Mouse (Mus musculus) midbrain, postnatal 0 days (tissue): ENCODE data around the gene Mipol1. TPM values are rescaled to one million over a fixed set of nuclear protein-coding genes. Genes with fewer than 3 reads are reported as not detected.
"Not testable (repeated sequence)": the region's sequence is repeated elsewhere in the genome, so short reads cannot be mapped to it uniquely, and the experiment has no call there.

Source experiments
- ATAC-seq: fragments of 200-750 bp; cut with Nextera tagmentation; 2 replicates; pipeline ENCODE4 v1.8.0; 2017; ENCODE audit warnings: moderate number of reproducible peaks, mild to moderate bottlenecking, moderate TSS enrichment, moderate library complexity; ENCODE audit not compliant: low FRiP score
- DNase-seq: peaks from one replicate; pipeline ENCODE4 v3.0.0-alpha.2; 2015; ENCODE audit warnings: low spot score
- H3K27ac ChIP-seq: fragments of 300-500 bp; sonication (generic); 2 replicates; pipeline ENCODE4 v1.5.1; 2014; ENCODE audit warnings: low read depth, mild to moderate bottlenecking, low read length, mixed read lengths
- H3K27me3 ChIP-seq: fragments of 300-500 bp; sonication (generic); 2 replicates; pipeline ENCODE4 v1.6.1; 2014; ENCODE audit warnings: low read length, control low read depth, mixed read lengths; ENCODE audit not compliant: insufficient read depth
- H3K36me3 ChIP-seq: fragments of 300-500 bp; sonication (generic); 2 replicates; pipeline ENCODE4 v1.6.1; 2014; ENCODE audit warnings: low read length, control low read depth, mixed read lengths; ENCODE audit not compliant: insufficient read depth
- H3K4me1 ChIP-seq: fragments of 300-500 bp; sonication (generic); 2 replicates; pipeline ENCODE4 v1.6.1; 2014; ENCODE audit warnings: mild to moderate bottlenecking, control low read depth, antibody characterized with exemption, low read length, mixed read lengths; ENCODE audit not compliant: insufficient read depth
- H3K4me2 ChIP-seq: fragments of 300-500 bp; sonication (generic); 2 replicates; pipeline ENCODE4 v1.6.1; 2014; ENCODE audit warnings: low read depth, mild to moderate bottlenecking, low read length, mixed read lengths; ENCODE audit not compliant: poor library complexity, severe bottlenecking
- H3K4me3 ChIP-seq: fragments of 300-500 bp; sonication (generic); 2 replicates; pipeline ENCODE4 v1.5.1; 2014; ENCODE audit warnings: low read depth, mild to moderate bottlenecking, low read length, moderate library complexity
- H3K9ac ChIP-seq: fragments of 300-500 bp; sonication (generic); replicated peaks from 2 replicates; pipeline ENCODE4 v1.6.1; 2014; ENCODE audit warnings: mild to moderate bottlenecking, low read length, moderate library complexity, mixed read lengths; ENCODE audit not compliant: poor library complexity, severe bottlenecking
- H3K9me3 ChIP-seq: fragments of 300-500 bp; sonication (generic); 2 replicates; pipeline ENCODE4 v1.6.1; 2016; ENCODE audit warnings: low read length, control low read depth
- CTCF ChIP-seq: IDR thresholded peaks from 2 replicates; pipeline ENCODE4 v1.5.1; 2016; ENCODE audit warnings: antibody characterized with exemption, mild to moderate bottlenecking
- WGBS: fragments of 180-500 bp; shearing (Covaris S2); extraction: QIAGEN DNeasy Blood & Tissue Kit; methylation state at CpG from one replicate; pipeline ENCODE4 v1.1.7; 2014; 5-methylcytosine and 5-hydroxymethylcytosine counted together
- polyA plus RNA-seq: library from polyadenylated mRNA; unstranded; fragments of >200 nt; fragmentation: Nextera tagmentation; extraction: Ambion mirVana; gene quantifications from 2 replicates; pipeline ENCODE4 v1.2.1, GENCODE M21; 2015
- total RNA-seq: library from RNA; depleted of rRNA; stranded (reverse); fragments of >200 nt; gene quantifications from 2 replicates; pipeline ENCODE4 v1.2.3, GENCODE M21; 2014

Gene Mipol1
- total and polyA plus RNA-seq, 2 experiments from 2014 or later, result 1.9 to 4.1 TPM

- DNase-seq (no peak), ATAC-seq (no peak)
- no peaks in the 10 kb centered on the region for H3K27me3 ChIP-seq
- no peak overlapping the region for H3K9ac ChIP-seq
- 87% methylated on average over 4 of the region's 4 CpGs for WGBS
- H3K9me3 ChIP-seq, result no peaks in the 10 kb centered on the region
- no peak overlapping the region for H3K4me3 ChIP-seq
- no peaks in the 10 kb centered on the region for H3K4me1 ChIP-seq
- TF ChIP-seq CTCF, result no peak
- no peaks in the 10 kb centered on the region for H3K36me3 ChIP-seq
- H3K4me2 ChIP-seq, result no peak overlapping the region
- no peak overlapping the region for H3K27ac ChIP-seq
Measured at GRCm38 (mm10) chr12:57204276-57204851, 25.9 kb upstream of the Mipol1 start.

- 8% methylated on average over 30 of the region's 30 CpGs for WGBS
- H3K36me3 ChIP-seq, result no peaks in the 10 kb centered on the region
- peak overlapping the region; percentile 89 for H3K4me2 ChIP-seq
Measured at GRCm38 (mm10) chr12:57211353-57212311, 18.6 kb upstream of the Mipol1 start.

GRCm38 (mm10) chr12:57212463-57212862, 17.8 kb upstream of the Mipol1 start:
- ATAC-seq, result 0 out of 2 replicates have a peak, but pooled peaks have one; percentile 53
- WGBS, result 82% methylated on average over 5 of the region's 5 CpGs
- not testable (repeated sequence) for H3K27me3 ChIP-seq, DNase-seq, H3K27ac ChIP-seq, H3K4me1 ChIP-seq, H3K9me3 ChIP-seq, H3K4me3 ChIP-seq, H3K9ac ChIP-seq, H3K36me3 ChIP-seq, H3K4me2 ChIP-seq

More at GRCm38 (mm10) chr12:57211353-57212311, 18.6 kb upstream of the Mipol1 start:
- no peak for TF ChIP-seq CTCF
- Histone ChIP-seq H3K4me3 (peak overlapping the region; percentile 44), H3K9me3 (no peaks in the 10 kb centered on the region), H3K4me1 (no peaks in the 10 kb centered on the region), H3K9ac (peak overlapping the region; percentile 54), H3K27ac (no peak overlapping the region), H3K27me3 (no peaks in the 10 kb centered on the region)
- DNase-seq, result peak; percentile 36
- ATAC-seq, result peak; percentile 64

- no peak overlapping the region for H3K27ac ChIP-seq
- no peaks in the 10 kb centered on the region for H3K4me1 ChIP-seq
- H3K4me2 ChIP-seq, result no peak overlapping the region
- DNase-seq (no peak), ATAC-seq (no peak)
- no peaks in the 10 kb centered on the region for H3K9me3 ChIP-seq
- no peak overlapping the region for H3K9ac ChIP-seq
- WGBS, result 90% methylated on average over 9 of the region's 9 CpGs
- TF ChIP-seq CTCF, result no peak
- no peak overlapping the region for H3K4me3 ChIP-seq
- no peaks in the 10 kb centered on the region for H3K36me3 ChIP-seq
- no peaks in the 10 kb centered on the region for H3K27me3 ChIP-seq
Measured at GRCm38 (mm10) chr12:57226411-57226810, 3.8 kb upstream of the Mipol1 start.

GRCm38 (mm10) chr12:57227776-57228175, 2.5 kb upstream of the Mipol1 start:
- Histone ChIP-seq H3K9me3 (no peaks in the 10 kb centered on the region), H3K27me3 (no peaks in the 10 kb centered on the region), H3K27ac (no peak overlapping the region), H3K4me2 (no peak overlapping the region), H3K36me3 (no peaks in the 10 kb centered on the region), H3K4me1 (no peaks in the 10 kb centered on the region), H3K9ac (no peak overlapping the region), H3K4me3 (no peak overlapping the region)
- ATAC-seq (no peak), DNase-seq (no peak)
- WGBS, result 75% methylated on average over 2 of the region's 8 CpGs
- TF ChIP-seq CTCF, result no peak

GRCm38 (mm10) chr12:57229703-57230102, 524 bp upstream of the Mipol1 start:
- no peak for ATAC-seq
- DNase-seq, result no peak
- peak overlapping the region; percentile 81; the same call in 1 of the 2 replicates for H3K9ac ChIP-seq
- H3K4me3 ChIP-seq, result peak overlapping the region; percentile 75
- H3K27ac ChIP-seq, result peak overlapping the region; percentile 60; the same call in 1 of the 2 replicates
- no peak for TF ChIP-seq CTCF
- peak overlapping the region; percentile 75 for H3K4me2 ChIP-seq
- H3K9me3 ChIP-seq, result no peaks in the 10 kb centered on the region
- 27% methylated on average over 4 of the region's 4 CpGs for WGBS
- H3K27me3 ChIP-seq, result no peaks in the 10 kb centered on the region
- no peaks in the 10 kb centered on the region for H3K36me3 ChIP-seq
- no peaks in the 10 kb centered on the region for H3K4me1 ChIP-seq
